Comparison of ENCODE assay signal across 7 mouse cellular contexts in the genomic region with DNA sequence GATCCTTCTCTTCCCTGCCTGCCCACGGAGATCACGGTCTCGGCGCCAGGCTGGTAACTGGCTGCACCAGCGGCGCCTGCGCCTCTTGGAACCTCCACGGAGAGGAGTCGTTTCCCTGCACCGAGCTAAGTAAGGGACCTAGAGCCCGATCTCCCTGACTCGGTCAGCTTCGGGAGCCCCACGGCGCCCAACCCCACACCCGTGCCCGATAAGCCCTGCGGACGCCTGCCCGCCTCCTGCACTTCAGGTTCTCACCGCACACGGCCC. TPM values are rescaled to one million over a fixed set of nuclear protein-coding genes. Genes with fewer than 3 reads are reported as not detected.
DNase-seq lines count a peak whose midpoint lies in the region; ATAC-seq and TF ChIP-seq lines count a peak whose summit lies in the region.

No protein-coding gene starts in this region.

- DNase-seq in lung, postnatal 4 days, result no peak
- DNase-seq in limb, embryonic 10.5 days (ENCODE audit: low spot score), result no peak
- no peak for DNase-seq in spleen, postnatal 14 days (ENCODE audit: low spot score in 2 of 2)
- no peak for DNase-seq in retina, embryonic 14.5 days (ENCODE audit: low spot score)

- peaks cover 17% of the 10 kb centered on the region for H3K36me3 ChIP-seq in lung, embryonic 15.5 days
- H3K36me3 ChIP-seq in limb, embryonic 10.5 days, result peaks cover 31% of the 10 kb centered on the region

- no peaks in the 10 kb centered on the region for H3K27me3 ChIP-seq in lung, embryonic 15.5 days
- H3K27me3 ChIP-seq in limb, embryonic 10.5 days (ENCODE audit: low read depth, poor library complexity, severe bottlenecking), result no peaks in the 10 kb centered on the region

- H3K9me3 ChIP-seq in lung, embryonic 15.5 days, result no peaks in the 10 kb centered on the region
- no peaks in the 10 kb centered on the region for H3K9me3 ChIP-seq in limb, embryonic 10.5 days (replicated peaks)

- peak overlapping the region; percentile 85 for H3K9ac ChIP-seq in lung, embryonic 15.5 days

- no peak for TF ChIP-seq POLR2A in olfactory bulb, adult 2 months (IDR thresholded peaks at IDR 0.05; ENCODE audit: insufficient read depth, low read depth, low read length)

- no peak for TF ChIP-seq CTCF in olfactory bulb, adult 2 months (IDR thresholded peaks at IDR 0.05; ENCODE audit: insufficient read depth, low read depth, low read length)

- peak overlapping the region; percentile 89 for H3K4me2 ChIP-seq in lung, embryonic 15.5 days

- peak overlapping the region; percentile 87 for H3K27ac ChIP-seq in lung, embryonic 15.5 days
- H3K27ac ChIP-seq in limb, embryonic 10.5 days, result peak overlapping the region; percentile 90
- H3K27ac ChIP-seq in olfactory bulb, adult 2 months (ENCODE audit: insufficient read depth, low read depth, low read length), result peak overlapping the region; percentile 56

- H3K4me1 ChIP-seq in lung, embryonic 15.5 days, result peaks cover 31% of the 10 kb centered on the region
- H3K4me1 ChIP-seq in limb, embryonic 10.5 days, result peaks cover 25% of the 10 kb centered on the region
- peaks cover 29% of the 10 kb centered on the region for H3K4me1 ChIP-seq in olfactory bulb, adult 2 months (ENCODE audit: control insufficient read depth, insufficient read depth, low read length)

- H3K4me3 ChIP-seq in lung, embryonic 15.5 days, result peak overlapping the region; percentile 80
- H3K4me3 ChIP-seq in limb, embryonic 10.5 days, result peak overlapping the region; percentile 85
- H3K4me3 ChIP-seq in olfactory bulb, adult 2 months (ENCODE audit: insufficient read depth, low read depth, low read length), result peak overlapping the region; percentile 85

- ATAC-seq in lung, embryonic 15.5 days (ENCODE audit: borderline replicate concordance, extremely low read depth, low FRiP score, low TSS enrichment), result no peak
- ATAC-seq in erythroblast, adult 5-6 weeks (replicated peaks; ENCODE audit: low FRiP score, poor library complexity, severe bottlenecking), result peak; percentile 40

- WGBS in lung, embryonic 15.5 days, result under 1% methylated on average over 22 of the region's 22 CpGs
- under 1% methylated on average over 22 of the region's 22 CpGs for WGBS in limb, embryonic 10.5 days
- WGBS in olfactory bulb, adult 2 months, result under 1% methylated on average over 22 of the region's 22 CpGs

RNA-seq across cellular contexts. Expression of a gene that starts 0.3 kb away (rescaled TPM):
- 36.7 and 42.9 TPM in 2 replicates for polyA plus RNA-seq in lung, embryonic 15.5 days (2015; fragmentation: Nextera tagmentation; extraction: Ambion mirVana)
- total RNA-seq in erythroblast, adult 5-6 weeks (2015; ENCODE audit: low replicate concordance), result 78.6 and 90.1 TPM in 2 replicates
- total RNA-seq in erythroblast, adult 5-6 weeks (2017; ENCODE audit: low replicate concordance), result 218 and 344 TPM in 2 replicates
- 22.9 and 25.3 TPM in 2 replicates for polyA plus RNA-seq in limb, embryonic 10.5 days (2016; fragmentation: Nextera tagmentation; extraction: Ambion mirVana)
- polyA plus RNA-seq in olfactory bulb, adult 2 months (2012; ENCODE audit: insufficient read depth, insufficient read length, low replicate concordance, missing spikeins), result not detected in 2 replicates

RNA-seq across cellular contexts. Expression of a gene that starts 33.4 kb away (rescaled TPM):
- 47.1 and 49.3 TPM in 2 replicates for polyA plus RNA-seq in lung, embryonic 15.5 days (2015; fragmentation: Nextera tagmentation; extraction: Ambion mirVana)
- not detected in 2 replicates for total RNA-seq in erythroblast, adult 5-6 weeks (2015; ENCODE audit: low replicate concordance)
- total RNA-seq in erythroblast, adult 5-6 weeks (2017; ENCODE audit: low replicate concordance), result not detected in 2 replicates
- polyA plus RNA-seq in limb, embryonic 10.5 days (2016; fragmentation: Nextera tagmentation; extraction: Ambion mirVana), result 31.1 and 50.4 TPM in 2 replicates
- 321 TPM in 1 of 2 replicates, not detected in the other for polyA plus RNA-seq in olfactory bulb, adult 2 months (2012; ENCODE audit: insufficient read depth, insufficient read length, low replicate concordance, missing spikeins)

RNA-seq across cellular contexts. Expression of a gene that starts 57.1 kb away (rescaled TPM):
- 141 and 142 TPM in 2 replicates for polyA plus RNA-seq in lung, embryonic 15.5 days (2015; fragmentation: Nextera tagmentation; extraction: Ambion mirVana)
- total RNA-seq in erythroblast, adult 5-6 weeks (2015; ENCODE audit: low replicate concordance), result 30.6 and 34.7 TPM in 2 replicates
- 78.5 and 87.8 TPM in 2 replicates for total RNA-seq in erythroblast, adult 5-6 weeks (2017; ENCODE audit: low replicate concordance)
- 281 and 283 TPM in 2 replicates for polyA plus RNA-seq in limb, embryonic 10.5 days (2016; fragmentation: Nextera tagmentation; extraction: Ambion mirVana)
- not detected in 2 replicates for polyA plus RNA-seq in olfactory bulb, adult 2 months (2012; ENCODE audit: insufficient read depth, insufficient read length, low replicate concordance, missing spikeins)

Comparison
In these comparisons a context has a peak if more than half of its experiments do, and no peak if none do; other contexts are left out.
1. RNA of a gene that starts 0.3 kb away (polyA plus RNA-seq): 36.7 to 42.9 TPM in lung, embryonic 15.5 days and 22.9 to 25.3 TPM in limb, embryonic 10.5 days; not detected in olfactory bulb, adult 2 months; every median in the first group is over 10 times any median in the second.
2. Peak in every context shown above with its lines, with median percentiles within 50 percentile points of each other: H3K27ac ChIP-seq and H3K4me3 ChIP-seq.